Mouse (Mus musculus) naive thymus-derived CD4-positive, alpha-beta T cell, adult 2 months (primary cell): ENCODE results near the gene Scpep1.
"Not testable (repeated sequence)": the region's sequence is repeated elsewhere in the genome, so short reads cannot be mapped to it uniquely, and the experiment has no call there.

Experiments used
- DNase-seq: peaks from one replicate; pipeline ENCODE4 v3.0.0-alpha.2; 2011; ENCODE audit warnings: low read depth

The Scpep1 gene

GRCm38 (mm10) chr11:88909388-88910036 is 45.8 kb downstream of the Scpep1 start:
- DNase-seq, result no peak

GRCm38 (mm10) chr11:88908557-88909211 is 46.6 kb downstream of the Scpep1 start:
- DNase-seq, result peak; percentile 64

GRCm38 (mm10) chr11:88907886-88908285 is 47.4 kb downstream of the Scpep1 start:
- no peak for DNase-seq

GRCm38 (mm10) chr11:88905621-88906020 is 49.6 kb downstream of the Scpep1 start:
- DNase-seq, result no peak

GRCm38 (mm10) chr11:88904080-88904479 is 51.2 kb downstream of the Scpep1 start:
- no peak for DNase-seq

GRCm38 (mm10) chr11:88902762-88903161 is 52.5 kb downstream of the Scpep1 start:
- no peak for DNase-seq

- no peak for DNase-seq
These were observed 53.9 kb downstream of the Scpep1 start for GRCm38 (mm10) chr11:88901341-88901802.

- DNase-seq, result no peak
These were observed 55.7 kb downstream of the Scpep1 start for GRCm38 (mm10) chr11:88899561-88899960.

GRCm38 (mm10) chr11:88898380-88898763 is 56.9 kb downstream of the Scpep1 start:
- DNase-seq, result no peak

- DNase-seq, result no peak
These were observed 57.5 kb downstream of the Scpep1 start for GRCm38 (mm10) chr11:88897624-88898379.

GRCm38 (mm10) chr11:88895800-88896232 is 59.4 kb downstream of the Scpep1 start:
- DNase-seq, result not testable (repeated sequence)

- DNase-seq, result not testable (repeated sequence)
These were observed 60.0 kb downstream of the Scpep1 start for GRCm38 (mm10) chr11:88895235-88895634.

GRCm38 (mm10) chr11:88894279-88894678 is 61.0 kb downstream of the Scpep1 start:
- DNase-seq, result not testable (repeated sequence)

GRCm38 (mm10) chr11:88893501-88893900 is 61.8 kb downstream of the Scpep1 start:
- DNase-seq, result not testable (repeated sequence)

GRCm38 (mm10) chr11:88892789-88893188 is 62.5 kb downstream of the Scpep1 start:
- DNase-seq, result not testable (repeated sequence)

GRCm38 (mm10) chr11:88891921-88892561 is 63.2 kb downstream of the Scpep1 start:
- DNase-seq, result not testable (repeated sequence)

- DNase-seq, result not testable (repeated sequence)
These were observed 63.8 kb downstream of the Scpep1 start for GRCm38 (mm10) chr11:88891446-88891845.

GRCm38 (mm10) chr11:88890904-88891303 is 64.4 kb downstream of the Scpep1 start:
- not testable (repeated sequence) for DNase-seq

- DNase-seq, result no peak
These were observed 66.3 kb downstream of the Scpep1 start for GRCm38 (mm10) chr11:88888996-88889395.

GRCm38 (mm10) chr11:88884376-88885065 is 70.7 kb downstream of the Scpep1 start:
- DNase-seq, result no peak

- no peak for DNase-seq
These were observed 77.3 kb downstream of the Scpep1 start for GRCm38 (mm10) chr11:88878011-88878410.
